Mouse (Mus musculus) kidney, adult 2 months (tissue): ENCODE measurements at regions not wholly inside any gene's neighbourhood (a gene's known extent, or its start where the extent isn't known, plus 50 kb on each side); places are given as distances from the start of the nearest gene placed in this dataset.

Experiments used
- CTCF ChIP-seq: fragments of 200-500 bp; conservative IDR thresholded peaks from 2 replicates; pipeline ENCODE4 v1.5.1; 2011; ENCODE audit warnings: low read depth, mild to moderate bottlenecking, control low read depth, low read length, moderate library complexity, mixed read lengths; ENCODE audit not compliant: insufficient read depth, insufficient read length
- POLR2A ChIP-seq: fragments of 200-500 bp; IDR thresholded peaks from one replicate; pipeline ENCODE4 v1.6.1; 2011; ENCODE audit warnings: low read depth, low read length, control low read depth

- no peak for TF ChIP-seq POLR2A
- TF ChIP-seq CTCF = no peak
These were observed 250.9 kb downstream of the Hdgfl1 start for GRCm38 (mm10) chr13:26519054-26519453.
